Mouse (Mus musculus): Measurements from ENCODE around the gene Sfmbt1.

- TF ChIP-seq CTCF (IDR thresholded peaks at IDR 0.05 in 2 of 3, conservative IDR thresholded peaks at IDR 0.05 in 1 of 3; ENCODE audit: control insufficient read depth in 1 of 3, insufficient read depth in 1 of 3, low read depth in 2 of 3, low read length in 3 of 3, poor library complexity in 1 of 3, severe bottlenecking in 1 of 3) (no peak), NRF1 (IDR thresholded peaks at IDR 0.05; ENCODE audit: insufficient read depth, low read depth, low read length, poor library complexity, severe bottlenecking) (no peak), POLR2A (IDR thresholded peaks at IDR 0.05; ENCODE audit: control insufficient read depth in 1 of 2, insufficient read depth in 1 of 2, low read depth in 1 of 2, low read length in 2 of 2, poor library complexity in 1 of 2) (no peak), USF2 (IDR thresholded peaks at IDR 0.05; ENCODE audit: borderline replicate concordance in 1 of 2, insufficient read depth in 1 of 2, low read depth in 1 of 2, low read length in 2 of 2) (no peak)
Measured at GRCm38 (mm10) chr14:30716051-30716952, 1.7 kb downstream of the Sfmbt1 start.

Data from MEL (cell line).